Mouse (Mus musculus) brain, embryonic 14.5 days (tissue): ENCODE measurements around the gene Ltk. TPM values are rescaled to one million over a fixed set of nuclear protein-coding genes. Genes with fewer than 3 reads are reported as not detected.

Experiments used
- DNase-seq: peaks from one replicate; pipeline ENCODE4 v3.0.0-alpha.2; 2011; ENCODE audit warnings: low read depth
- CTCF ChIP-seq: fragments of 200-500 bp; IDR thresholded peaks from 2 replicates; pipeline ENCODE4 v1.5.1; 2012; ENCODE audit warnings: inconsistent platforms, mild to moderate bottlenecking, moderate library complexity, borderline replicate concordance; ENCODE audit not compliant: insufficient read depth, insufficient read length; ENCODE audit errors: extremely low read depth
- POLR2A ChIP-seq: fragments of 200-500 bp; IDR thresholded peaks from 2 replicates; pipeline ENCODE4 v1.6.1; 2012; ENCODE audit warnings: mild to moderate bottlenecking, inconsistent platforms, borderline replicate concordance; ENCODE audit not compliant: poor library complexity, insufficient read depth, insufficient read length, severe bottlenecking; ENCODE audit errors: extremely low read depth
- polyA plus RNA-seq: library from polyadenylated mRNA; depleted of rRNA; stranded (reverse); fragments of >200 nt; gene quantifications from 2 replicates; pipeline ENCODE4 v1.2.3, GENCODE M21; 2012; rRNA removed

The Ltk gene
- polyA plus RNA-seq = 3.3 and 3.8 TPM in 2 replicates

DNA sequence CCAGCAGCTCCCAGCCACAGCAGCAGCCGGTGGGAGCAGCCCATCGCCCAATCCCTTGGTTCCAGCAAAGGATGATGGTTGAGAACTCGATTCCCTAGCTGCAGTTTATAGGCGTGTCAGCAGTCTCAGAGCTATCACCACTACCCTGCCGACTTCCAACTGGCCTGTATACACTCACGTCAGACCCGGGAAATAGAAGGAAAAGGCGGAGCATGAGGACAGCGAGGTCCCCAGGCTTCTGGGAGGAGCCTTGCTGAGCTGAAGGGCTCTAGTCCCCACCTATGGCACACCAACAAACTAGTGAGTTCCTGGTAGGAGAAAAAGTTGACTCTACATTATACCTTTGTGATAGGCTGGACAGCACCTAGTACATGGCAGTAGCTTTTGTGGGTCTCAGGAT is at the start of gene Ltk:
Ltk (minus strand) TSS at position 181 of the 400 bp plus-strand sequence.
- TF ChIP-seq POLR2A (no peak), CTCF (no peak)
- no peak for DNase-seq

DNA sequence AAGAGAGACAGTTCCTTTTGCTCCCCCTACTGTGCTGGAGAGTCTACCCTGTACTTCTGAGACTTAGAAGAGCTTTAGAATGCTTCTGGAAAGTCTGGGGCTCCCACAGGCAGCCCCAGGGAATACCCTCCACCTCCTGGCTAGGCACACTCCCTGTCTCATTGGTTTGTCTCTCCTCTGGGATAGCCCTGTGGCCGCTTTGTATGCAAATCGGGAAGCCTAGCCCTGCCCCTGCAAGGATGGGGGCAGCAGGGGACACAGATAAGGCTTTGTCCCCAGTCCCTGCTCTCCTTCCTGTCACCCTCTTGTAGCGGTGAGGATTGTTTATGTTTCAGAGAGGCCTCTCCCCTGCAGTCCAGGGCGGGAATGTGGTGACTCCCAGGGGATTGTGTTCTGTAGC is 48.6 kb upstream of the Ltk start:
- TF ChIP-seq POLR2A (no peak), CTCF (no peak)
- no peak for DNase-seq

DNA sequence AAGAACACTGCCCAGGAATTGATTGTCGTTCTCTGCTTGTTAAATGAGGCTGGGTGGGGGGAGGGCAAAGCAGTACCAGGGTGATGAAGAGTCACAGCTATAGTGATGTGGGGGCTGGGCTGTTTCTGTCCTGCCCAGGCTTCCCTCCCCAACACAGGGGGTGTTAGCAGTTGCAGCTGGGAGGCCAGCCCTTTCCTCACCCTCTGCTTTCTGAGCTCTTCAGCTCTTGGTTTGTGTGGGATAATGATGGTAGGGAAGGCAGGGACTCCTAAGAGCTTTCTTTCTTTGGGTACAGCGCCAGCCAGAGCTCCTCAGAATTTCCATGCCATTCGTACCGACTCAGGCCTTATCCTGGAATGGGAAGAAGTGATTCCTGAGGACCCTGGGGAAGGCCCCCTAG is 48.2 kb upstream of the Ltk start:
- DNase-seq = no peak
- TF ChIP-seq CTCF (no peak), POLR2A (no peak)

DNA sequence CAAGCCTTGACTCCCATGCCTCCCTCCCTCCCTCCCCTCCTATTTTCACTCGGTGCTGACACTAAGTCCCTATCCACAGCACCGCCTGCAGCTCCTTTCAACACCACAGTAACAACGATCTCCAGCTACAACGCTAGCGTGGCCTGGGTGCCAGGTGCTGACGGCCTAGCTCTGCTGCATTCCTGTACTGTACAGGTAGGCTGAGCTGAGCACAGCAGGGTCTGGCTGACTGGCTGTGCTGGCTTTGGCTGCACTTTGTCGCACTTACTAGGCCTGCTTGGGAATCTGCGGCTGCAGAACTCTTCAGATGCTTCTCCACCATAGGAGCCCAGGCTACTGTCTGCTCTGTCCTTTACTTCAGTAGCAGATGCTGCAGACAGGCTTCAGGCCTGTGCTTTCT is 45.3 kb upstream of the Ltk start:
- TF ChIP-seq CTCF (no peak), POLR2A (no peak)
- no peak for DNase-seq

DNA sequence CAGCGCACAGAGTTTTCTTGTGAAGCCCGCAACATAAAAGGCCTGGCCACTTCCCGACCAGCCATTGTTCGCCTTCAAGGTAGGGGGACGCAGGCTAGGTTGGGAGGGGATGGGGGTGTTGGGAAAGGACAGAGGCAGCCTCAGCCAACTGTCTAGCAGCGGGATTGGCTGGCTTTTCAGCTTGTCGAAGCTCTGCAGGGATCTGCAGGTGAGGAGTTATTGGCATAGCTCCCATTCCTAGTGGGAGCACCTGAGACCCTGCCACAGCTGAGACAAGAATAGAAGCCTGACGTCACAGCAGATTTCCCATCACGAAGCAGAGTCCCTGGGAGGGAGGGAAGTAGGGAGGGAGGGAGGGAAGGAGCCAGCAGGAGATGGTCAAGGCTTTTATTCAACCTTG is 44.5 kb upstream of the Ltk start:
- DNase-seq = peak; percentile 58
- TF ChIP-seq CTCF (no peak), POLR2A (no peak)

DNA sequence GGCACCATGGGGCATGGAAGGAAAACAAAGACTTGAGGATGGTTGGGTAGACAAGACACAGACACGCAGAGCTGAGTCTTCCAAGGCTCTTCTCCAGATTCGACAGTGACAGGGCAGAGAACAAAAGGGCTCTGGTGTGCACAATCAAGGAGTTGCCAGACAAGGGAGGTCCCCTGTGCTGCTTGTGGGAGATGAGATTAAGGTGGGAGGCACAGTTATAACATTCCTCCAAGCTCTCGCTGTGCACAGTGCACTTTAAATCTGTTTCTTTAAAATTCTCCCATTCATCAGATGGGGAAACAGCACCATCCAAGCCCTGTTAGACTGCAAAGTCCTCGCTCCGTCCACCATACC is 44.0 kb upstream of the Ltk start:
- no peak for DNase-seq
- TF ChIP-seq POLR2A = no peak
- TF ChIP-seq CTCF = no peak

DNA sequence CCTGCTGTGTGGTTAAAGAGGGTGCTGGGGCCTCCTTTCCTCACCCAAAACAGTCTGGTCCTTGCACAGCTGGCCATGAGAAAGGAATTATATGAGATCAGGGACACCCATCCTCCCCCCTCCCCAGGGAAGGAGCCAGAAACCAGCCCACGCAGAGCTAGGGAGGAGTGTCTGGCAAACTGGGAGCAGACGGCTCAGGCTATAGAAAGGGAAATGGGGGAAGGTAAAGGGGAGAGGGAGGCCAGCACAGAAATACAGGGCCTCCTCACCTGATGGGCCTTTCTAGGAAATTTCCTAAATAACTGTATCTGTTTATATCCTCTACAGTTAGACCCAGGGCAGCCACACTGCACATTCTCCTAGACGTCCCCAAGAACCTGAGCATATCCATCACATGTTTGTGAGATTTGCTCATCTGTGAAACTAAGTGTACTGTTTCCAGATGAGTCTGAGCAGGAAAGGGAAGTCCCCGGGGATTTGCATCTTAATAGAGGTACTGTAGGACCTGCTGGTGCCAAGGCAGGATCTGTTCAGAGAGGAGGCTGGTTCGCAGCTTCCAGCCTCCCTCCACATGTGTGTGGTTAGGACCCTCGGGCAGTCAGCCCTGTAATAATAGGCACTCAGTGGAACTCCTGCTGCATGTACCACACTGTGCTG is 43.5 kb upstream of the Ltk start:
- TF ChIP-seq CTCF (no peak), POLR2A (no peak)
- peak; percentile 64 for DNase-seq

DNA sequence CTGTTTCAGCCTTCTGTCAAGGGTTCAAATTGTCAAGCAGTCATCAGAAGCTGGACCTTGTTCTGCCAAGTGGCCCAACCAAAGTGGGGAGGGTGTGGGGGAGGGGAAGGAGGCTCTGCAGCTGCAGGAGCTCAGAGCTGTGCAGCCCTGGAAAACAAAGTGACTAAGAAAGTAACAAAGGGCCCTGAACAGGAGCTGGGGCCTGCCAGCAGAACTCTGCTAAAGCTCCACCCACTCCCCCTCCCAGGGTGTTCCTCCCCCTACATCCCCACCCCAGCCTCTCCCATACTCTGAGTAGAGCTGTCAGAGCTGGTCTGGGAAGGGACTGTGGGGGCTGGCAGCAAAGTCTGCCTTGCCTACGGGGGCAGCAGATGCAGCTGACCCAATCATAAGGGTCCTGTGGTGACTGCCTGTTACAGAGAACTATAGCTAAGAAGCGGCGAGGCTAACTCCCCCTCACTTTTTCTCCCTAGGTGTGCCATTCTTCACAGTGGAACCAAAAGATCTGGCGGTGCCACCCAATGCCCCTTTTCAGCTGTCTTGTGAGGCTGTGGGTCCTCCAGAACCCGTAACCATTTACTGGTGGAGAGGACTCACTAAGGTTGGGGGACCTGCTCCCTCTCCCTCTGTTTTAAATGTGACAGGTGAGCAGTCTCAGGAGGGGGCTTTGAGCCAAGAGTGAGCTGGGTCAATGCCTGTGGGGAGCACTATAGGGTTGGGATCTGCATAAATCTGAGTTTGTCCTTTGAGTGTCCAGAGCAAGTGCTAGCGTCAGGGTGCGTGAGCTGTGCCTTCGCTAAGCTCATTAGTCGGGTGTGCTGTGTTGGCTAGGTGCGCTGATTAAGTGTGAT is 42.8 kb upstream of the Ltk start:
- TF ChIP-seq CTCF (no peak), POLR2A (no peak)
- peak; percentile 93 for DNase-seq

DNA sequence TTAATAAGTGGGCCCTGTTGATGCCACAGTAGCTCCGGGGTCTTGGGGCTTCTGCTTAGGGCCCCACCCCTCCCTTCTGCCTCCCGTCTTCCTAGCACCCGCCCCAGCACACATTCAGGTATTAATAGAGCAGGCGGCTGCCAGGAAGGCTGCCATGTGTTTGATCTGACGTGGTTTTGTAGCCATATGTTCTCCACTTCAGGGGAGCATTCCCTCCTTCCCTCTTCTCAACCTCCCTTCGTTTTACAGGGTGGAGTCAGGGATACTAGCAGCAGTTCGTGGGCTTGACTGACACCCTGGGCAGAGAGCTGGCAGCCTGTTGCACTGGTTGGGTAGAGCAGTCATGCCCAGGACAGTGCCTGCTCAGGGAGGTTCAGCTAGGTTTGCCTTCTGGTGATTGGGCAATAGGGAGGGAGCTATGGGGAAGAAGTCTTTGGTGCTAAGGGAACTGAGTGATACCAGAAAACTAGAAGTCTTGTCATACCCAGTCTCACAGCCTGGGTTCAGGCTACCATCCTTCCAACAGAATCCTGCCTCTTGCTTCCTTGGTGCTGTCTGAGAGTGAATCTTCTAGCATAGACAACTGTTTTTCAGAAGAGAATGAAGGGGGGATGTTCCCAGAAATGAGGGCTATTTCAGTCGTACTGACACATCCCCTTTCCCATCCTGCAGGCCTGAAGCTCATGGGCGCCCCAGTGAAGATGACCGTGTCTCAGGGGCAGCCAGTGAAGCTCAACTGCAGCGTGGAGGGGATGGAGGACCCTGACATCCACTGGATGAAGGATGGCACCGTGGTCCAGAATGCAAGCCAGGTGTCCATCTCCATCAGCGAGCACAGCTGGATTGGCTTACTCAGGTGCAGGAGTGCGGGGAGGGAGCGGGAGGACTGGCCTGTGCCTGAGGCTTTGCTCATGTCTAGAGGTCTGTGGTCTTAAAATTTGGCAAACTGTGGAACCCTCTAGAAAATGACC is 40.9 kb upstream of the Ltk start:
- TF ChIP-seq POLR2A = no peak
- no peak for TF ChIP-seq CTCF
- DNase-seq = peak; percentile 64

DNA sequence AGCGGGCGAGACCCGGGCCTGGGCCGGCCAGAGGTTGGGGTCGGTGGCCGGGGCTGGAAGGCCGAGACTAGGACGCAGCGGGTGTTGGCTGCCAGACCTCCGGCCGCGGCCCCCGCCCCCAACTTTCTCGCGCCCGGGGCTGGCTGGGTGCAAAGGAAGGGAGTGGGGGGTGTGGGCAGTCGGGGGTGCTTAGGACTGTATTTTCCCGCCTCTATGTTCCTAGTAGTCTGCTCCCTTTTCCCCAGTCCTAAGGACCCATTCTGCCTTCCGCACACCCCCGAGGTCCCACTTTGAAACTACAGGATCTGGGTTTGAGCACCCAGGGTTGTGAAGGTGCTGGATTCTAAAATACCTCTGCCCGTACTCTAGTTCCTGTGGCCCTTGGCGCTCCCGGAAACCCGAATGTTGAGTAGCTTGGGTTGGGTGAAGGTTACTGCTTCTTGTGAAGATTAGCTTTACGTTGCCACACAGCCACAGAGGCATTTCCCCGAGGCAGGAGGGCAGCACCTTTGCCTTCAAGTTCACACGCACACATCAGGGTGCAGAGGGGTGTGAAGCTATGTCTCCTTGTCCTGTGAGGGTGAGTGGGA is 39.8 kb upstream of the Ltk start:
- peak; percentile 30 for DNase-seq
- no peak for TF ChIP-seq CTCF
- no peak for TF ChIP-seq POLR2A

DNA sequence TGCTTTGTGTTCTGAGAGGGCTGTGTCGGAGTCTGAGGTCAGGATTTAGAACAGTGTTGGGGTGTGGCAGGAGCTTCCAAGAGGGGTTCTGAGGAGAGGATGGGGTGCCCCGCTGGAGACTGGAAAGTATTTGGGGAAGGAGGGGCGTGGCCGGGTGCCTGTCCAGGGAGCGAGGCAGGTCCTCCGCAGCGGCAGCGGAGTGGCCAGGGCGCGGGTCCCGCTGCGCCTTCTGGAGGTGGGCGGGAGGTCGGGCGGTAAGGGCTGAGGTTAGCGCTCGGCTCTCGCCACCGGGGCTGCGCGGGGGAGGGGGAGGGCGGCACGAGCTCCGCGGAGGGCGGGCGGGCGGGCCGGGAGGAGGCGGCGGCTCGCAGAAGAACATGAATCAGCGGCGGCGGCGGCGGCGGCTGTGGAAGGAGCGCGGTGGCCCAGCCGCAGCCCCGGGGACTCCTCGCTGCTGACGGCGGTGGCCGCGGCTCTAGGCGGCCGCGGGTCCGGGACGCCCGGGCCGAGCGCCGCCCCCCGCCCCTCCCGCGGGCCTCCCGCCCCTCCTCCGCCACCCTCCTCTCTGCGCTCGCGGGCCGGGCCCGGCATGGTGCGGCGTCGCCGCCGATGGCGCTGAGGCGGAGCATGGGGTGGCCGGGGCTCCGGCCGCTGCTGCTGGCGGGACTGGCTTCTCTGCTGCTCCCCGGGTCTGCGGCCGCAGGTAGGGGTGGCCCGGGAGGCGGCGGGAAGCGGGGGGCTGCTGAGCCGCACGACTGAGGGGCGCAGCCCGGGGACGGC is 39.1 kb upstream of the Ltk start:
- TF ChIP-seq CTCF (no peak), POLR2A (peak; percentile 46; the same call in 1 of the 2 replicates)

More for the DNA sequence above, 39.1 kb upstream of the Ltk start:
- DNase-seq = peak; percentile 53
